Mouse (Mus musculus) MEL (cell line): Measurements from ENCODE around the gene Cxcr6. TPM values are rescaled to one million over a fixed set of nuclear protein-coding genes. Genes with fewer than 3 reads are reported as not detected.
"Not testable (repeated sequence)": the region's sequence is repeated elsewhere in the genome, so short reads cannot be mapped to it uniquely, and the experiment has no call there.

Experiments
- DNase-seq: peaks from one replicate; pipeline ENCODE4 v3.0.0; 2011; ENCODE audit warnings: low read depth, low spot score
- H3K27ac ChIP-seq: 2 replicates; pipeline ENCODE4 v1.5.1; 2012; ENCODE audit warnings: low read depth, mild to moderate bottlenecking, control low read depth, low read length, moderate library complexity; ENCODE audit not compliant: control insufficient read depth
- H3K27me3 ChIP-seq, 2 experiments: fragments of 150-350 bp in 1 of 2; sonication (generic) in 1 of 2; 2 replicates each; pipeline ENCODE4 v1.6.1; 2012; ENCODE audit warnings: low read length in 2 of 2, mild to moderate bottlenecking in 2 of 2, improper control_type of control experiment in 1 of 2, moderate library complexity in 1 of 2; ENCODE audit not compliant: insufficient read depth in 2 of 2, control insufficient read depth in 1 of 2
- H3K36me3 ChIP-seq, 2 experiments: 2 replicates each; pipeline ENCODE4 v1.6.1; 2012 to 2014; ENCODE audit warnings: low read length in 2 of 2, improper control_type of control experiment in 1 of 2, inconsistent platforms in 1 of 2, mild to moderate bottlenecking in 1 of 2; ENCODE audit not compliant: insufficient read depth in 2 of 2, control insufficient read depth in 1 of 2
- H3K4me1 ChIP-seq, 2 experiments: fragments of 150-350 bp in 1 of 2; sonication (generic) in 1 of 2; 2 replicates each; pipeline ENCODE4 v1.6.1; 2012; ENCODE audit warnings: low read length in 2 of 2, improper control_type of control experiment in 1 of 2, mild to moderate bottlenecking in 1 of 2; ENCODE audit not compliant: insufficient read depth in 2 of 2, control insufficient read depth in 1 of 2
- H3K4me3 ChIP-seq, 2 experiments: fragments of 150-350 bp in 1 of 2; sonication (generic) in 1 of 2; 2 replicates each; pipeline ENCODE4 v1.5.1; 2012; ENCODE audit warnings: low read depth in 2 of 2, low read length in 2 of 2, mild to moderate bottlenecking in 2 of 2, moderate library complexity in 2 of 2, control low read depth in 1 of 2, improper control_type of control experiment in 1 of 2; ENCODE audit not compliant: control insufficient read depth in 1 of 2, insufficient read depth in 1 of 2
- H3K79me2 ChIP-seq: 2 replicates; pipeline ENCODE4 v1.6.1; 2012; ENCODE audit warnings: mild to moderate bottlenecking, low read length, moderate library complexity; ENCODE audit not compliant: control insufficient read depth, poor library complexity, insufficient read depth
- H3K9ac ChIP-seq: 2 replicates; pipeline ENCODE4 v1.6.1; 2012; ENCODE audit warnings: low read depth, mild to moderate bottlenecking, control low read depth, low read length, moderate library complexity; ENCODE audit not compliant: control insufficient read depth, poor library complexity, severe bottlenecking
- H3K9me3 ChIP-seq: fragments of 150-350 bp; sonication (generic); replicated peaks from 2 replicates; pipeline ENCODE4 v1.6.1; 2012; ENCODE audit warnings: mild to moderate bottlenecking, low read length, improper control_type of control experiment, moderate library complexity; ENCODE audit not compliant: insufficient read depth
- BHLHE40 ChIP-seq: IDR thresholded peaks from 2 replicates; pipeline ENCODE4 v1.6.1; 2012; ENCODE audit warnings: low read depth, mild to moderate bottlenecking, inconsistent platforms, low read length, improper control_type of control experiment, borderline replicate concordance
- CHD1 ChIP-seq: IDR thresholded peaks from 2 replicates; pipeline ENCODE4 v1.6.1; 2012; ENCODE audit warnings: low read depth, mild to moderate bottlenecking, inconsistent platforms, low read length, improper control_type of control experiment
- CTCF ChIP-seq, 3 experiments: IDR thresholded peaks in 2 of 3; conservative IDR thresholded peaks in 1 of 3; 2 replicates each; pipeline ENCODE4 v1.5.1; 2011 to 2012; ENCODE audit warnings: low read length in 3 of 3, low read depth in 2 of 3, mild to moderate bottlenecking in 2 of 3, improper control_type of control experiment in 1 of 3, inconsistent platforms in 1 of 3, mixed read lengths in 1 of 3, moderate library complexity in 1 of 3; ENCODE audit not compliant: control insufficient read depth in 1 of 3, insufficient read depth in 1 of 3, poor library complexity in 1 of 3, severe bottlenecking in 1 of 3
- E2F4 ChIP-seq: IDR thresholded peaks from 2 replicates; pipeline ENCODE4 v1.6.1; 2011; ENCODE audit warnings: low read depth, low read length, improper control_type of control experiment, borderline replicate concordance
- ELF1 ChIP-seq: IDR thresholded peaks from 2 replicates; pipeline ENCODE4 v1.6.1; 2014; ENCODE audit warnings: low read depth, mild to moderate bottlenecking, inconsistent platforms, low read length, improper control_type of control experiment, moderate library complexity
- EP300 ChIP-seq, 2 experiments: IDR thresholded peaks; 2 replicates each; pipeline ENCODE4 v1.6.1; 2011; ENCODE audit warnings: improper control_type of control experiment in 2 of 2, low read length in 2 of 2, low read depth in 1 of 2, mild to moderate bottlenecking in 1 of 2
- ETS1 ChIP-seq: IDR thresholded peaks from 2 replicates; pipeline ENCODE4 v1.6.1; 2012; ENCODE audit warnings: low read depth, mild to moderate bottlenecking, inconsistent platforms, low read length, improper control_type of control experiment, moderate library complexity
- GATA1 ChIP-seq: IDR thresholded peaks from 2 replicates; pipeline ENCODE4 v1.6.1; 2011; ENCODE audit warnings: low read depth, low read length, improper control_type of control experiment
- HCFC1 ChIP-seq: IDR thresholded peaks from 2 replicates; pipeline ENCODE4 v1.6.1; 2012; ENCODE audit warnings: low read depth, mild to moderate bottlenecking, inconsistent platforms, low read length, improper control_type of control experiment, moderate library complexity
- MAX ChIP-seq: IDR thresholded peaks from 2 replicates; pipeline ENCODE4 v1.6.1; 2011; ENCODE audit warnings: low read length, improper control_type of control experiment
- MAZ ChIP-seq: IDR thresholded peaks from 2 replicates; pipeline ENCODE4 v1.6.1; 2012; ENCODE audit warnings: low read depth, mild to moderate bottlenecking, inconsistent platforms, low read length, improper control_type of control experiment
- MEF2A ChIP-seq: IDR thresholded peaks from 2 replicates; pipeline ENCODE4 v1.6.1; 2014; ENCODE audit warnings: low read depth, mild to moderate bottlenecking, inconsistent platforms, low read length, improper control_type of control experiment; ENCODE audit not compliant: poor library complexity, insufficient replicate concordance, severe bottlenecking; ENCODE audit errors: extremely low read depth
- MXI1 ChIP-seq: IDR thresholded peaks from 2 replicates; pipeline ENCODE4 v1.6.1; 2011; ENCODE audit warnings: mild to moderate bottlenecking, low read depth, low read length, improper control_type of control experiment
- NELFE ChIP-seq: IDR thresholded peaks from 2 replicates; pipeline ENCODE4 v1.6.1; 2011; ENCODE audit warnings: low read depth, low read length, improper control_type of control experiment
- RAD21 ChIP-seq: IDR thresholded peaks from 2 replicates; pipeline ENCODE4 v1.6.1; 2011; ENCODE audit warnings: mild to moderate bottlenecking, low read depth, low read length, improper control_type of control experiment
- RCOR1 ChIP-seq: IDR thresholded peaks from 2 replicates; pipeline ENCODE4 v1.6.1; 2012; ENCODE audit warnings: low read depth, mild to moderate bottlenecking, inconsistent platforms, low read length, improper control_type of control experiment
- SIN3A ChIP-seq: IDR thresholded peaks from 2 replicates; pipeline ENCODE4 v1.6.1; 2012; ENCODE audit warnings: low read length, improper control_type of control experiment, inconsistent platforms
- SMC3 ChIP-seq: IDR thresholded peaks from 2 replicates; pipeline ENCODE4 v1.6.1; 2011; ENCODE audit warnings: low read depth, low read length, improper control_type of control experiment
- TBP ChIP-seq: IDR thresholded peaks from 2 replicates; pipeline ENCODE4 v1.8.0; 2011; ENCODE audit warnings: low read depth, low read length, improper control_type of control experiment
- TCF12 ChIP-seq: IDR thresholded peaks from 2 replicates; pipeline ENCODE4 v1.6.1; 2014; ENCODE audit warnings: low read depth, mild to moderate bottlenecking, inconsistent platforms, low read length, improper control_type of control experiment, moderate library complexity
- USF1 ChIP-seq: IDR thresholded peaks from 2 replicates; pipeline ENCODE4 v1.6.1; 2014; ENCODE audit warnings: low read depth, mild to moderate bottlenecking, inconsistent platforms, low read length, improper control_type of control experiment, moderate library complexity
- ZC3H11A ChIP-seq: IDR thresholded peaks from 2 replicates; pipeline ENCODE4 v1.6.1; 2012; ENCODE audit warnings: low read depth, mild to moderate bottlenecking, inconsistent platforms, low read length, improper control_type of control experiment
- ZMIZ1 ChIP-seq: IDR thresholded peaks from 2 replicates; pipeline ENCODE4 v1.6.1; 2012; ENCODE audit warnings: low read depth, mild to moderate bottlenecking, inconsistent platforms, low read length, improper control_type of control experiment, moderate library complexity
- ZNF384 ChIP-seq: IDR thresholded peaks from 2 replicates; pipeline ENCODE4 v1.6.1; 2012; ENCODE audit warnings: low read depth, mild to moderate bottlenecking, inconsistent platforms, low read length, improper control_type of control experiment
- polyA plus RNA-seq, 2 experiments: library from polyadenylated mRNA; stranded (reverse) in 1 of 2; unstranded in 1 of 2; fragments of >175 nt in 1 of 2; fragments of >200 nt in 1 of 2; gene quantifications; 2 replicates each; pipeline versions ENCODE4 v1.2.1 to v1.2.4; 2012; ENCODE audit warnings: low replicate concordance in 2 of 2, low read depth in 1 of 2; ENCODE audit not compliant: insufficient read length in 2 of 2, insufficient read depth in 1 of 2, missing spikeins in 1 of 2
- total RNA-seq: library from RNA; depleted of rRNA; stranded (reverse); fragments of 300-350 nt; gene quantifications from 2 replicates; pipeline ENCODE4 v1.2.3, GENCODE M21; 2012

Gene Cxcr6
- total and polyA plus RNA-seq, 3 experiments, result 0.04 TPM; not detected in 2

DNA sequence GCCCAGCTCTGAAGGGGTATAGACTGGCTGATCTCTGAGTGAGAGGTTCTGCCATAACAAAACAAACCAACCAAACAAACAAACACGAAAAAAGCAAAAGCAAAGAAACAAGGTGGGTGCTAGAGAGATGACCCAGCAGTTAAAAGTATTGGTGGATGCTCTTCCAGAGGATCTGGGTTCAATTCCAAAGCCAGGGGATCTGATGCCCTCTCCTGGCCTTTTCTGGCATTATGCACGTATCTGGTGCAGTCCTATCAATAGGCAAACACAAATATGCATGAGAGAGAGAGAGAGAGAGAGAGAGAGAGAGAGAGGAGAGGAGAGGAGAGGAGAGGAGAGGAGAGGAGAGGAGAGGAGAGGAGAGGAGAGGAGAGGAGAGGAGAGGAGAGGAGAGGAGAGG lies 33.0 kb upstream of the Cxcr6 start:
- H3K27ac ChIP-seq, H3K4me3 ChIP-seq, H3K36me3 ChIP-seq, H3K9ac ChIP-seq, H3K9me3 ChIP-seq, H3K79me2 ChIP-seq, H3K27me3 ChIP-seq, H3K4me1 ChIP-seq: not testable (repeated sequence)
- TF ChIP-seq SMC3 (peak; percentile 80), CTCF (IDR thresholded peaks at IDR 0.05 in 2 of 3, conservative IDR thresholded peaks at IDR 0.05 in 1 of 3; ENCODE audit: control insufficient read depth in 1 of 3, insufficient read depth in 1 of 3, low read depth in 2 of 3, low read length in 3 of 3, poor library complexity in 1 of 3, severe bottlenecking in 1 of 3) (peak; percentile 7 to 63 (median 39); a peak in 4 of 6 replicates), ZC3H11A (peak; percentile 44; the same call in 1 of the 2 replicates), RAD21 (peak; percentile 69)
- DNase-seq, result peak; percentile 39

DNA sequence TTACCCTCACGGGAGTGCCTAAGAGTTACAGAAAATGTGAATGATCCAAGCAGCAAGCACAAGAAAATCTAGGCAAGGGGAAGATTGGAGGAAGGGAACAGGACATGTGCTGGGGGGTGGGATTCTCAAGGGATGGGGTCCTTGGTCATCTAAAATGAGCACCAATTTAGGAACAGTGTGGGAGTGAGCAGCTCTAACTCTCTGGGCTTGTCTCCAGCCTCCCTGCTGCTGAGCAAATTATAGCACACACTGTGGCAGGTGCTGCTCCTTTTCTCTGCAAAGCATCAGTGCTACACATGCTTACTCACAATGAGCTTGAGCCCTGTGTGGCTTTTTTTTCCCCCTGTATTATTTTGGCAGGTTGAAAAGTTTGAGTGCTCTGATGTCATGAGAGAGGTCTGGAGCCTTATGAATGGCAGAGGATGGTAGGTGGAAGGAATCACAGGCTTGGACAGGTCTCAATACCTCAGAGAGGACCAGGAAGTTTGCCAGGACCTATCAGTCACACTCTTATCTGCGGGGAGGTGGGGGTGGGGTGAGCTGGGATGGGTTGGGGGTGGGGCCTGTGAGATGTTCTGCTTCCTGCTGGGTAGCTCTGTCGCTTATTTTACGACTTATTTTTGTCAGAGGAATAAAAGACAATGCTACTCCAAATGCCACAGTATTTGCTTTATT lies 17.3 kb upstream of the Cxcr6 start:
- Histone ChIP-seq H3K9me3 (no peaks in the 10 kb centered on the region), H3K27me3 (no peaks in the 10 kb centered on the region), H3K79me2 (no peaks in the 10 kb centered on the region), H3K36me3 (no peaks in the 10 kb centered on the region), H3K9ac (no peak overlapping the region), H3K4me1 (0 out of 4 replicates have a peak, but pooled peaks cover 0 to 3% of the 10 kb centered on the region in 2 experiments), H3K4me3 (no peak overlapping the region), H3K27ac (no peak overlapping the region)
- TF ChIP-seq MAZ (no peak), BHLHE40 (no peak), TCF12 (no peak), RCOR1 (no peak), SIN3A (no peak), RAD21 (no peak), MEF2A (no peak), MAX (no peak), ELF1 (no peak), TBP (no peak), USF1 (no peak)
- no peak for DNase-seq

DNA sequence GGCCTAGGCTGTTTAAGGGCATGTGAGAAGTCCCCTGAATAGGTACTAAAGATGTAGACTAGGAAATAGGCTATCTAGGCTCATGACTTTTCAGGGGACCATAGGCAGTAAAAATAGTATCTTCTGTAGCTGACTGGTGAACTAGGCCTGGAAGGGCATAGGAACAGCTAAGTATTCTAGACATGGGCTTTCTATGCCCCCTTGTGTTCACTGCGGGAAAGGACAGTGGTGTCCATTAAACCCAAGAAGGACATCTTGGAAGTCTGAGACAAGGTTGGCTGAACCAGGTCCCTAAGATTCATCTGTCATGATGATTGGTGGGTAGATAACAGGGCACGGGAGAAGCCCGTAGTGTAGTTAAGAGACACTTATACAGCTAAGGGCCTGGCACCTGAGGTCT lies 10.1 kb upstream of the Cxcr6 start:
- DNase-seq, result peak; percentile 61
- no peaks in the 10 kb centered on the region for H3K9me3 ChIP-seq
- H3K9ac ChIP-seq, result no peak overlapping the region
- H3K79me2 ChIP-seq, result no peaks in the 10 kb centered on the region
- H3K27me3 ChIP-seq, result no peaks in the 10 kb centered on the region
- H3K27ac ChIP-seq, result no peak overlapping the region
- H3K4me1 ChIP-seq, result peaks cover 0 to 3% of the 10 kb centered on the region in 2 experiments; a peak in 3 of 4 replicates
- peaks cover 3 to 4% of the 10 kb centered on the region in 2 experiments; a peak in 2 of 4 replicates for H3K36me3 ChIP-seq
- H3K4me3 ChIP-seq, result no peak overlapping the region
- TF ChIP-seq ZMIZ1 (no peak), NELFE (no peak), CHD1 (no peak), MXI1 (no peak), GATA1 (no peak), HCFC1 (no peak), RAD21 (peak; percentile 86), EP300 (IDR thresholded peaks at IDR 0.05; ENCODE audit: low read depth in 1 of 2, low read length in 2 of 2) (no peak), SMC3 (peak; percentile 86), USF1 (no peak), CTCF (IDR thresholded peaks at IDR 0.05 in 2 of 3, conservative IDR thresholded peaks at IDR 0.05 in 1 of 3; ENCODE audit: control insufficient read depth in 1 of 3, insufficient read depth in 1 of 3, low read depth in 2 of 3, low read length in 3 of 3, poor library complexity in 1 of 3, severe bottlenecking in 1 of 3) (peak; percentile 55 to 84 (median 63)), ZNF384 (no peak), E2F4 (no peak), BHLHE40 (no peak), TBP (no peak), ZC3H11A (peak; percentile 76), RCOR1 (no peak), ETS1 (no peak)
